Mouse (Mus musculus): ENCODE measurements around the gene Zfp760. TPM values are rescaled to one million over a fixed set of nuclear protein-coding genes. Genes with fewer than 3 reads are reported as not detected.
"Not testable (repeated sequence)": the region's sequence is repeated elsewhere in the genome, so short reads cannot be mapped to it uniquely, and the experiment has no call there.

The Zfp760 gene
- polyA plus RNA-seq (2011; ENCODE audit: insufficient read length, low read depth, missing spikeins): 6.4 and 9.0 TPM in 2 replicates

DNA sequence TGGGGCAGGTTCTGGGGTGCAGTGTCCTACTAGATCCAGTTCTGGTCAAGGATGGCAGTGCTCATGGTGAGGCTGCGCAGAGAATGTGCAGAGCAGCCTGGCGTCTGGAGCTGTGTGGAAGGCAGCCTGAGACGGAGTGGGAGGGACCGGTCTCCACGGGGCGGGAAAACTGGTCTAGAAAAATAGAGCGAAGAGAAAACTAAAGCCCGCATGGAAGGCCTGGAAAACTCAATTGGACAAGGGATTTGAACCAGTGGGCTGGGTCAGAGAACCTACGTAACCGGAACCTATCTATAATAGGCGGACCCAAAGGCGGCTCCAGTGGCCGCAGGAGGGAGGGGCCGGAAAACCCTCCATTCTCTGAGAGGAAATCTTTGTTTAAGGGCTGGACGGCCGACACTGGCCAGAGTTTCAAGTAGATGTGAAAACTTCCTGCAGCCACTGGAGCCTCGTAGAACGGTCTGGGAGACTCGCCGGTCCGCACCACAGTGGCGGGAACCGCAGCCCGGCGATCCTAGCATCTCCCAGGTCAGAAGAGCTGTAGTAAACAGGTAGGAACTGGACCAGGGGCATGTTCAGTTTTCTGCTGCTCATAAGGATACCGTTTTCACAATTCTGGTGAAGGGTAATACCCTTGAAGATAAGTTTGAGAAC is at the start of gene Zfp760:
Gene Zfp760, plus strand, starts transcription at position 399 of the 654 bp plus-strand sequence.
- H3K27ac ChIP-seq (ENCODE audit: insufficient read depth, low read length): peak within 1 kb of the TSS; percentile 67
- H3K4me3 ChIP-seq (ENCODE audit: insufficient read depth, low read length): peak within 1 kb of the TSS; percentile 93
- H3K4me1 ChIP-seq (ENCODE audit: control insufficient read depth, insufficient read depth, low read length): 0 out of 2 replicates have a peak, but pooled peaks cover 3% of the 10 kb centered on the region
- TF ChIP-seq CTCF (IDR thresholded peaks at IDR 0.05; ENCODE audit: borderline replicate concordance, insufficient read depth, low read length) (no peak), POLR2A (IDR thresholded peaks at IDR 0.05; ENCODE audit: low read depth, low read length) (peak; percentile 85)

DNA sequence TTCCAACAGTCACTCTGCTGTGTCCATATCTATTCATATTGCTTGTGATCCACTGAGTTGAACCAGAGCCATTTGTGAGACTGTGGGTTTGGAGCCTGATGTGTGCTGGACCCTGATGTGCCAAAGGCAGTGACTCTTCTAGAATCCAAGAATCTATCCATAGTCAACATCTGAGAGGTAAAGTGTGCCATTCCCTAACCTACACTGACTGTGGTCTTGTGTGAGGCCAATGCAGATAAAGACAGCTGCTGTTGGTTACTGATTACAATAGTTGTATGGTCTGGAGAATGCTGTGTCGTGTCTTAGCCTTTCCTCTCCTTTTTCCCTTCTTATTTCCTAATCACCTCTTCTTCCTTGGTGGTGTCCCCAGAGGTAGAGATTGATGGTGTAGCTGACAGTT is 28.7 kb upstream of the Zfp760 start:
- H3K4me3 ChIP-seq (ENCODE audit: insufficient read depth, low read length); H3K27ac ChIP-seq (ENCODE audit: insufficient read depth, low read length); H3K4me1 ChIP-seq (ENCODE audit: control insufficient read depth, insufficient read depth, low read length): not testable (repeated sequence)

DNA sequence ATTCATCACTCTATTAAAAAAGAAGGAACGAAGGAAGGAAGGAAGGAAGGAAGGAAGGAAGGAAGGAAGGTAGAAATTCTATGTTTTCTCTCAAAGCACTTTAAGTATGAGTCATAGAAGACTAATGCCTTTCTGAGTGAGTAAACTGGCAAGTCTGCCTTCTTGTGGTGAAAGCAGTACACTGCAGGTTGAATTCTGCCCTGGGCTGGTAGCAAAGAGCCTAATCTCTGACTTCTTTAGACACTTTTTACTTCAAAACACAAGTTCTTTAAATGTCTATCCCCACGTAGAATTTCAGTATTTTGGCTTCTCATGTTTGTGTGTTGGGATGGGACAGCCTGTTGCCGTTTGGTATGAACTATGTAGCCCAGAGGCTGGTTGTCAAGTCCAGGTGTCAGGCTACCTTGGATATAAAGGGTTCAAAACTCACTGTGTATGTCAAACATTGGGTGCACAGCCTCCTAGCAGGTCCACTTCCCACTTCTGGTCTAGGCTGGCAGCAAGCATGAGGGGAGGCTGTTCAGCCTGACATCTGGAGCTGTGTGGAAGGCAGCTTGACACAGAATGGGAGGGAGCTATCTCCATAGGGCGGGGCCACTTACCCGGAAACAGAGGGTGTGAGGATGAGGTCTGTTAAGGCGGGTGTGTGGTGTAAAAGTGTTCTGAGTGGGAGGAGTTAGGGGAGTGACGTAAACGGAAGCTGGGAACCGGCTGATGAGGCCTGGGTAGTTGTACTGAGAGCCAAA is 28.1 kb upstream of the Zfp760 start:
- Histone ChIP-seq H3K4me3 (ENCODE audit: insufficient read depth, low read length) (peak overlapping the region; percentile 58), H3K4me1 (ENCODE audit: control insufficient read depth, insufficient read depth, low read length) (no peaks in the 10 kb centered on the region), H3K27ac (ENCODE audit: insufficient read depth, low read length) (peak overlapping the region; percentile 66)
- TF ChIP-seq POLR2A (IDR thresholded peaks at IDR 0.05; ENCODE audit: low read depth, low read length) (peak; percentile 74), CTCF (IDR thresholded peaks at IDR 0.05; ENCODE audit: borderline replicate concordance, insufficient read depth, low read length) (no peak)

DNA sequence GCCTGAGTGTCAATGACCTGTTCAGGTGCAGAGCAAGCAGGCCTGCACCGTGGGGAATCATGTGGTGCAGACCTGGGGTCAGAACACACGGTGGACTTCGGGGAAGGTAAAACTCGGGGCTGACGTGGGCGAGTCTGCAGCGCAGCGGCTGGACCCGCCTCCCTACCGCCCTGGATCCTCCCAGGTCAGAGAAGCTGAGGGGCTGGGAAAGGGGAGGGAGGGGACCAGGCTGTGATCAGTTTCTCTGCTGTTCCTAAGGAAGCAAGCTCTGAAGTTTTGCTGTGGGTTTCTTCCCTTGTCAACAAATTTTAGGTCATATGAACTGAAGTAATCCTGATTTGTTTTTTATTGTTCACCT is 27.5 kb upstream of the Zfp760 start:
- H3K4me3 ChIP-seq (ENCODE audit: insufficient read depth, low read length): peak overlapping the region; percentile 58
- 0 out of 2 replicates have a peak overlapping the region, but pooled peaks have one; percentile 60 for H3K27ac ChIP-seq (ENCODE audit: insufficient read depth, low read length)

DNA sequence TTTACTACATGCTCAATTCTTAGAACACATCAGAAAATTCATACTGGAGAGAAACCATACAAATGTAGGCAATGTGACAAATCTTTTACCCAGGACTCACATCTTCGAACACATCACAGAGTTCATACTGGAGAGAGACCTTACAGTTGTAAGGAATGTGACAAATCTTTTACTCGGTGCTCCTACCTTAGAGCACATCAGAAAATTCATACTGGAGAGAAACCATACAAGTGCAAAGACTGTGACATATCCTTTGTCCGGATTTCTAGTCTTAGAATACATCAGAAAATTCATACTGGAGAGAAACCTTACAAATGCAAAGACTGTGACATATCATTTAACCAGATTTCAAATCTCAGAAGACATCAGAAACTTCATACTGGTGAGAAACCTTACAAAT is 16.0 kb upstream of the Zfp760 start, which contains the start of gene Gm10226:
Gene Gm10226, plus strand, starts transcription at position 301 of the 400 bp plus-strand sequence.
- TF ChIP-seq POLR2A (IDR thresholded peaks at IDR 0.05; ENCODE audit: low read depth, low read length) (no peak), CTCF (IDR thresholded peaks at IDR 0.05; ENCODE audit: borderline replicate concordance, insufficient read depth, low read length) (no peak)
- no peaks in the 10 kb centered on the region for H3K4me1 ChIP-seq (ENCODE audit: control insufficient read depth, insufficient read depth, low read length)
- no peak within 1 kb of the TSS for H3K4me3 ChIP-seq (ENCODE audit: insufficient read depth, low read length)
- no peak within 1 kb of the TSS for H3K27ac ChIP-seq (ENCODE audit: insufficient read depth, low read length)

More for the DNA sequence above, 27.5 kb upstream of the Zfp760 start:
- H3K4me1 ChIP-seq (ENCODE audit: control insufficient read depth, insufficient read depth, low read length): not testable (repeated sequence)

DNA sequence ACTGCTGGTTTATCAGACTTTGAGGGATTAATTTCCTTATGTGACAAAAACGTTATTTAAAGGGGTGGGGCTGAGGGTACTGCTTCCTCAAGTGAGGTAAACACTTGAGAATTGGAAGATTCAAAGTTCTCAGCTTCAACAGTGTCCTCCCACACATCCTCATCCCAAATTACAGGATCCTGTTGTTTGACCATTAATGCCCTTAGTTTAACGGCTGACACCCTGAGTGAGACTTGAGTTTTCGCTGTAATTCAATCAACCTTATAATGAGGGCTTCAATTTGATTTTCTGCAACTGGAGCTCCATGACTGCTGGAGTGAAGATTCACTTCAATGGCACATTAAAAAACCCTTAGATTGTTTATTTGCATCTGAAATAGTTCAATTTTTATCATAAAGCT is 14.2 kb upstream of the Zfp760 start:
- TF ChIP-seq POLR2A (IDR thresholded peaks at IDR 0.05; ENCODE audit: low read depth, low read length): no peak
- no peak for TF ChIP-seq CTCF (IDR thresholded peaks at IDR 0.05; ENCODE audit: borderline replicate concordance, insufficient read depth, low read length)
- Histone ChIP-seq H3K27ac (ENCODE audit: insufficient read depth, low read length) (no peak overlapping the region), H3K4me3 (ENCODE audit: insufficient read depth, low read length) (no peak overlapping the region), H3K4me1 (ENCODE audit: control insufficient read depth, insufficient read depth, low read length) (no peaks in the 10 kb centered on the region)

DNA sequence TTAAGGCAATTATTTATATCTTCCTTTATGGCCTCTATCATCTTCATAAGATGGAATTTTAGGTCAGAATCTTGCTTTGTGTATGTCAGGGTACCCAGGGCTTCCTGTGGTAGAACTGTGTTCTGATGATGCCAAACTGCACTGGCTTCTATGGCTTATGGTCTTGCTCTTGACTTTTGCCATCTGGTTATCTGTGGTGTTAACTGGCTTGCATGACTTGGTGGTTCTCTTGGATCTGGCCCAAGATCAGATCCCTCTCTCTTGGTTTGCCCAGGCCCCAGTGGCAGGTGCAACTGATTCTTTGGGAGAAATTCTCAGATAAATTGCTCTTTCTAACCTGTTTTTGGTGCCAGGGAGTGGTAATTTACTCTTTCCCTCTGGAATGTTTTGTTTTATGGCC is 11.5 kb upstream of the Zfp760 start:
- TF ChIP-seq CTCF (IDR thresholded peaks at IDR 0.05; ENCODE audit: borderline replicate concordance, insufficient read depth, low read length): no peak
- no peak for TF ChIP-seq POLR2A (IDR thresholded peaks at IDR 0.05; ENCODE audit: low read depth, low read length)
- Histone ChIP-seq H3K4me1 (ENCODE audit: control insufficient read depth, insufficient read depth, low read length) (no peaks in the 10 kb centered on the region), H3K4me3 (ENCODE audit: insufficient read depth, low read length) (no peak overlapping the region), H3K27ac (ENCODE audit: insufficient read depth, low read length) (no peak overlapping the region)

DNA sequence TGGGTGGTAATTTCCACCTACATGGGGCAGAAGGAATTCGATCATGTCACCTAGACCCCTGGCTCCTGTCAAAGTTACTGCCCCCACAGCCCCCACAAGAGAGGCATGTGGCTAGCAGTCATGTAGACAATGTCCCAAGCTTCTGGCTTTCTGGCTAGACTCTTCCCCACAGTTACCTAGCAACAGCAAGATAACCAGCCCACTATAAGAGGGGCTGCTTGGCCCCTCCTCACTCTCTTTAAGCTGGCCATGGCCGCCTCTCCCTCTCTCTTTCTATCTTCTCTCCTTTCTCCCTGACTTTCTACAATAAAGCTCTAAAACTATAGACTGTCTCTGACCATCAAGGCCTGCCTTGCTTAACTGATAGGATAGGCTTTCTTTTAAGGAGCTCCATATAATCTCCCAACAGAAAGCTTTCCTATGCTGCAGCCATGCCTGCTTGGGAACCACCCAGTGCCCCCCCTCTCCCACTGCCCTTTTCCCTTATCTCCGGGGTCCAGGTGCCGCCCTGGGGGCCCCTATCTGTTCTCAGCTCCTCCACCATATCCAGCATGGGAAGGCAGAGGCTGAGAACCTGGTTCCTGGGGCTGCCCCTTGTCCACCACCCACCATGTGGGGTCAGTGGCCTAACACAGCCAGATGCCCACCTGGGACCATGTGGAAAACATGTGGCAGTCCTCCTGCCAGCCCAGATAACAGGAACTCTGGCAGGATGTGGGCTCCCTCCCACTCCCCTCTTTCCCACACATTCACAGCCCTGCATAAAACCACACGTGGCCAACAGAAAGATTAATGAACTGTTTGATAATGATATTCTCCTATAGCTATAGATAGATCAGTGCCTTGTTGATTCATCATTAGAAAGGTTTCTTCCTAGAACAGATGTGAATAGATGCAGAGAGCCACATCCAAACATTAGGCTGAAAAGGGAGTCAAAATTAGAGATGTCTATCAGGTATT is 5.0 kb upstream of the Zfp760 start:
- TF ChIP-seq CTCF (IDR thresholded peaks at IDR 0.05; ENCODE audit: borderline replicate concordance, insufficient read depth, low read length) (no peak), POLR2A (IDR thresholded peaks at IDR 0.05; ENCODE audit: low read depth, low read length) (no peak)
- no peak overlapping the region for H3K27ac ChIP-seq (ENCODE audit: insufficient read depth, low read length)
- no peak overlapping the region for H3K4me3 ChIP-seq (ENCODE audit: insufficient read depth, low read length)
- no peaks in the 10 kb centered on the region for H3K4me1 ChIP-seq (ENCODE audit: control insufficient read depth, insufficient read depth, low read length)

DNA sequence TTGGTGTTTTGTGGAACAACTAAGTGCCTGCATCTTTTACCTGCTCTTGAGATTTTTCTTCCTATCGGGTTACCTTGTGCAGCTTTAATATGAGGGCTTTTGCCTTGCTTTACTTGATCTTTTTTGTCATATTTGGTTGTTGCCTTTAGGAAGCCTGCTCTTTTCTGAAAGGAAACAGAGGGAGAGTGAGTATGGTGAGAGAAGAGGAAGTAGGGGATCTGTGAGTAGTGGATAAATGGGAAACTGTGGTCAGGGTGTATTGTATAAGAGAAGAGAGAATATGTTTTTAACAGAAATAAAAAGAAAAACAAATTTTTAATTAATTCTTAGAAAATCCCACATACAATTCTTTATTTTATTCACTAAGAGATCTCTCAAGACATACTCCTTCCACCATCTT is 4.1 kb upstream of the Zfp760 start:
- H3K4me3 ChIP-seq (ENCODE audit: insufficient read depth, low read length): no peak overlapping the region
- TF ChIP-seq CTCF (IDR thresholded peaks at IDR 0.05; ENCODE audit: borderline replicate concordance, insufficient read depth, low read length) (no peak), POLR2A (IDR thresholded peaks at IDR 0.05; ENCODE audit: low read depth, low read length) (no peak)
- no peaks in the 10 kb centered on the region for H3K4me1 ChIP-seq (ENCODE audit: control insufficient read depth, insufficient read depth, low read length)
- no peak overlapping the region for H3K27ac ChIP-seq (ENCODE audit: insufficient read depth, low read length)

All from embryonic fibroblast, embryonic 13.5 days (primary cell).